Mouse (Mus musculus): ENCODE measurements at regions not wholly inside any gene's neighbourhood (a gene's known extent, or its start where the extent isn't known, plus 50 kb on each side); places are given as distances from the start of the nearest gene placed in this dataset.

- 4% methylated on average over 6 of the region's 6 CpGs for WGBS
- H3K9me3 ChIP-seq, result no peaks in the 10 kb centered on the region
- no peak overlapping the region; the same call in 1 of the 2 replicates for H3K4me2 ChIP-seq (replicated peaks)
- H3K27ac ChIP-seq, result no peak overlapping the region
- no peak overlapping the region for H3K4me3 ChIP-seq
- ATAC-seq (ENCODE audit: low FRiP score, low read depth), result peak; percentile 56; the same call in 1 of the 2 replicates
- H3K9ac ChIP-seq, result no peak overlapping the region
- H3K4me1 ChIP-seq, result peaks cover 11% of the 10 kb centered on the region
- H3K36me3 ChIP-seq, result no peaks in the 10 kb centered on the region
- 0 out of 2 replicates have a peak, but pooled peaks cover 5% of the 10 kb centered on the region for H3K27me3 ChIP-seq (replicated peaks)
Observed at GRCm38 (mm10) chr2:169272622-169273021, 314.9 kb downstream of the Gm11011 start.

- ATAC-seq (ENCODE audit: low FRiP score, low read depth), result no peak
- Histone ChIP-seq H3K27ac (0 out of 2 replicates have a peak overlapping the region, but pooled peaks have one; percentile 20), H3K36me3 (no peaks in the 10 kb centered on the region)
Observed at GRCm38 (mm10) chr2:169272018-169272417, 315.5 kb downstream of the Gm11011 start.

GRCm38 (mm10) chr2:169260636-169261035 is 305.2 kb upstream of the Zfp64 start:
- ATAC-seq (ENCODE audit: low FRiP score, low read depth), result no peak

More at GRCm38 (mm10) chr2:169272018-169272417, 315.5 kb downstream of the Gm11011 start:
- peaks cover 11% of the 10 kb centered on the region for H3K4me1 ChIP-seq
- no peak overlapping the region for H3K9ac ChIP-seq
- H3K9me3 ChIP-seq, result no peaks in the 10 kb centered on the region
- WGBS, result 38% methylated on average over 4 of the region's 4 CpGs
- no peak overlapping the region for H3K4me2 ChIP-seq (replicated peaks)
- H3K4me3 ChIP-seq, result no peak overlapping the region
- 0 out of 2 replicates have a peak, but pooled peaks cover 5% of the 10 kb centered on the region for H3K27me3 ChIP-seq (replicated peaks)

DNA sequence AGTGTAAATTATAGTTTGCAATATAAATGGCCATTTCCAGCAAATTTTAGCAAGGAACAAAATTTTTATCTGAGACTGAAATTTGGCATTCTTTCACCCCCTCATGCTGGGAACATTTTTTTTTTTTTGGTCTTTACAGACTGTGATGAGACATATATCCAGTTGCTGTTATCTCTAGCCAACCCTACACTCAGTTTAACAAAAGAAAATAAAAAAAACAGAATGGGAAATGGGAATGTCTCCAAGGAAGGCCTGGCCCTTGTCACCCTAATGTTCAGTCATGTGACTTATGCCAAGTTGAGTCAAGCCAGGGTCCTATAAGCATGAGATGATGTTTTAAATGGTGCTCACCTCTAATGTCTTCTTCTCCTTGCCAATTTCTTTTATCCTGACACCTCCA is 289.2 kb upstream of the Zfp64 start:
- Histone ChIP-seq H3K4me3 (no peak overlapping the region), H3K36me3 (no peaks in the 10 kb centered on the region), H3K27ac (no peak overlapping the region), H3K4me1 (no peaks in the 10 kb centered on the region), H3K4me2 (replicated peaks) (no peak overlapping the region), H3K9ac (no peak overlapping the region), H3K9me3 (no peaks in the 10 kb centered on the region), H3K27me3 (replicated peaks) (no peaks in the 10 kb centered on the region)
- ATAC-seq (ENCODE audit: low FRiP score, low read depth), result no peak

More at GRCm38 (mm10) chr2:169260636-169261035, 305.2 kb upstream of the Zfp64 start:
- no peaks in the 10 kb centered on the region for H3K27me3 ChIP-seq (replicated peaks)
- H3K9me3 ChIP-seq, result no peaks in the 10 kb centered on the region
- H3K4me1 ChIP-seq, result no peaks in the 10 kb centered on the region
- no peak overlapping the region for H3K9ac ChIP-seq
- no peak overlapping the region for H3K4me2 ChIP-seq (replicated peaks)
- no peak overlapping the region for H3K27ac ChIP-seq
- H3K4me3 ChIP-seq, result no peak overlapping the region
- no peaks in the 10 kb centered on the region for H3K36me3 ChIP-seq
- 90% methylated on average over 4 of the region's 4 CpGs for WGBS

DNA sequence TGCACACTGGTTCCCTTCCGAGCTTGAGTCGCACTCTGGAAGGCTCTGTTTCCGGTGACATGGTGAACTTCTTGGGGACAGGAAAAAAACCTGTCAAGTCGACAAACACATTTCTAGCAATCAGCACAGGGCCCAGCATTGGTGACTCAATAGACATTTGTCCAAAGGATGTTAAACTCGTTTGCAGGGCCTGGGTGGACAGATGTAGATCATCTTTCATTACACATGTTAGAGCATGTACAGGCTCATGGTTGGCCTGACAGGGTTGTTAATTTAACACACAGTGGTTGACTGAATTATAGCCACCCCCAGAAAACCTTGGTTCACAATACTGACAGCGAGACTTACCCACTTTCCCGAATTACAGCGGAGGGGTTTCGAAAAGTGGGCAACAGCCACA is 288.6 kb upstream of the Zfp64 start:
- H3K36me3 ChIP-seq, result no peaks in the 10 kb centered on the region
- no peak overlapping the region for H3K9ac ChIP-seq
- no peak for ATAC-seq (ENCODE audit: low FRiP score, low read depth)
- no peaks in the 10 kb centered on the region for H3K4me1 ChIP-seq
- H3K4me2 ChIP-seq (replicated peaks), result no peak overlapping the region
- H3K9me3 ChIP-seq, result no peaks in the 10 kb centered on the region
- no peaks in the 10 kb centered on the region for H3K27me3 ChIP-seq (replicated peaks)
- WGBS, result 91% methylated on average over 9 of the region's 9 CpGs
- H3K4me3 ChIP-seq, result no peak overlapping the region
- H3K27ac ChIP-seq, result no peak overlapping the region

DNA sequence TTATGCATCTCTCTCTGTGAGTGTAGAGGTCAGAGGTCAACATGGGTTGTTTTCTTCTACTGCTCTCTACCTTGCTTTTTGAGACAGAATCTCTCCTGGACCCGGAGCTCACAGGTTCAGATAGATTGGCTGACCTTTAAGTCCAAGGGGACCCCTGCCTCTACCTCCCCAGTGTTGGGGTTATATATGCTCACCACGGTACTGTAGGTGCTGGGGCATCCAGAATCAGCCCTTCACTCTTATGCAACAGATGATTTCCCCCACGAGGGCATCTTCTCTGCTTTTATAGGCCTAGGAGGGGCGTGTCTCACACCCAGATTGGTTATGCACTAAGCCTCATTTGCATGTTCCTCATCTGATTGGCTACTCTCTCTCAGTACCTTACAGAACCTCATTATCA is 282.5 kb upstream of the Zfp64 start:
- H3K36me3 ChIP-seq, result no peaks in the 10 kb centered on the region
- no peak overlapping the region for H3K27ac ChIP-seq
- H3K9me3 ChIP-seq, result no peaks in the 10 kb centered on the region
- no peaks in the 10 kb centered on the region for H3K4me1 ChIP-seq
- H3K9ac ChIP-seq, result no peak overlapping the region
- H3K27me3 ChIP-seq (replicated peaks), result no peaks in the 10 kb centered on the region
- 90% methylated on average over 4 of the region's 4 CpGs for WGBS
- H3K4me2 ChIP-seq (replicated peaks), result no peak overlapping the region
- H3K4me3 ChIP-seq, result no peak overlapping the region
- no peak for ATAC-seq (ENCODE audit: low FRiP score, low read depth)

DNA sequence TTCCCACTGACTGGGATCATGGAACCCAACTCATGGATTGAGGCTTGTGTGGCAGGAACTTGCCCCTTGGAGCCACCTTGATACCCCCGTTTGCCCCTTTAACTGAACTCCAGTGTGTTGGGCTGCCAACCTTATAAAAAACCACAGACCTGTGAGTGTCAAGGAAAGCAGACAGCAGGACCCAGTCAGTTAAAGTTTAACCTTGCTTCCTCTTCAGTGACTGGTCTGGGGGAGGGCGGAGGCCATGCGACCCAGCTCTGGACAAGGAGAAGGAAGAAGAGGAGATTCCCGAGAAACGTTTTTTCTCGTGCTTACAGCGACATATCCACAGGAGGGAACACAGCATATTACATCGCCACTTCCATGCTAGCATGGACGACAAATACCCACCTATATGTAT is 281.9 kb upstream of the Zfp64 start:
- H3K27ac ChIP-seq, result no peak overlapping the region
- no peaks in the 10 kb centered on the region for H3K27me3 ChIP-seq (replicated peaks)
- H3K4me3 ChIP-seq, result no peak overlapping the region
- no peak for ATAC-seq (ENCODE audit: low FRiP score, low read depth)
- no peaks in the 10 kb centered on the region for H3K9me3 ChIP-seq
- H3K36me3 ChIP-seq, result no peaks in the 10 kb centered on the region
- 94% methylated on average over 9 of the region's 9 CpGs for WGBS
- no peak overlapping the region for H3K4me2 ChIP-seq (replicated peaks)
- no peak overlapping the region for H3K9ac ChIP-seq
- H3K4me1 ChIP-seq, result no peaks in the 10 kb centered on the region

GRCm38 (mm10) chr2:169234368-169235070 is 279.1 kb upstream of the Zfp64 start:
- no peak for ATAC-seq (ENCODE audit: low FRiP score, low read depth)
- Histone ChIP-seq H3K36me3 (no peaks in the 10 kb centered on the region), H3K4me2 (replicated peaks) (no peak overlapping the region), H3K4me1 (no peaks in the 10 kb centered on the region), H3K9me3 (no peaks in the 10 kb centered on the region), H3K4me3 (no peak overlapping the region), H3K9ac (no peak overlapping the region), H3K27ac (no peak overlapping the region), H3K27me3 (replicated peaks) (no peaks in the 10 kb centered on the region)
- 91% methylated on average over 11 of the region's 11 CpGs for WGBS

- Histone ChIP-seq H3K4me1 (no peaks in the 10 kb centered on the region), H3K4me3 (no peak overlapping the region), H3K9me3 (no peaks in the 10 kb centered on the region), H3K27me3 (replicated peaks) (no peaks in the 10 kb centered on the region), H3K36me3 (no peaks in the 10 kb centered on the region), H3K27ac (no peak overlapping the region), H3K9ac (no peak overlapping the region), H3K4me2 (replicated peaks) (no peak overlapping the region)
- no peak for ATAC-seq (ENCODE audit: low FRiP score, low read depth)
- 84% methylated on average over 14 of the region's 14 CpGs for WGBS
Observed at GRCm38 (mm10) chr2:169233151-169234123, 278.1 kb upstream of the Zfp64 start.

- Histone ChIP-seq H3K4me2 (replicated peaks) (no peak overlapping the region), H3K4me3 (no peak overlapping the region), H3K4me1 (no peaks in the 10 kb centered on the region), H3K9ac (no peak overlapping the region), H3K36me3 (no peaks in the 10 kb centered on the region), H3K27me3 (replicated peaks) (no peaks in the 10 kb centered on the region), H3K27ac (no peak overlapping the region), H3K9me3 (no peaks in the 10 kb centered on the region)
- ATAC-seq (ENCODE audit: low FRiP score, low read depth), result no peak
- WGBS, result 88% methylated on average over 8 of the region's 8 CpGs
Observed at GRCm38 (mm10) chr2:169222264-169222663, 266.9 kb upstream of the Zfp64 start.

GRCm38 (mm10) chr2:169221141-169221540 is 265.8 kb upstream of the Zfp64 start:
- Histone ChIP-seq H3K4me3 (no peak overlapping the region), H3K4me2 (replicated peaks) (no peak overlapping the region), H3K9me3 (no peaks in the 10 kb centered on the region), H3K36me3 (no peaks in the 10 kb centered on the region), H3K4me1 (no peaks in the 10 kb centered on the region), H3K27me3 (replicated peaks) (no peaks in the 10 kb centered on the region), H3K27ac (no peak overlapping the region), H3K9ac (no peak overlapping the region)
- 73% methylated on average over 7 of the region's 7 CpGs for WGBS
- no peak for ATAC-seq (ENCODE audit: low FRiP score, low read depth)

DNA sequence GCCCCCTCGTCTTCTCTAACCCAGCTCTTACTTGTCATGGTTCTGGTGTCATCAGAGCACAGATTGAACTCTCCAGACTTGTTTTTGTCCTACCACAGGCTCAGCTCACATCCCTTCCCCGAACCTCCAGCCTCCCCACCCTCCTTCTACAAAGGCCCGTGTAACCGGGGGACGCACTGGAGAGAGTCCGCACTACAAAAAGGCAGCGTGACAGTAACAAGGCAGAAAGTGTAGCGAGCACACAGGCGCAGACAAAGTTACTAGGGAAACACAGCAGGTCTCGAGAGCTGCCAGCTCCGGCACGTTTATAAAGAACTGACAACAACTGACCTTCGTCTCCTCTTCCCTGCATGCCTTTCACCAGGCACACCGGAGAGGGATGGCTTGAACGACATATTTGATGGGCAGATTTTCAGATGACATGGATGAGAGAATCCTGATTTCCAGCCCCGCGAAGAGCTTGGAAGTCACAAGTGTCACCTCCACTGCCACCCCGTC is 260.2 kb upstream of the Zfp64 start:
- Histone ChIP-seq H3K4me2 (replicated peaks) (no peak overlapping the region), H3K27me3 (replicated peaks) (no peaks in the 10 kb centered on the region), H3K9ac (no peak overlapping the region), H3K27ac (no peak overlapping the region), H3K36me3 (no peaks in the 10 kb centered on the region), H3K4me1 (no peaks in the 10 kb centered on the region), H3K9me3 (no peaks in the 10 kb centered on the region), H3K4me3 (no peak overlapping the region)
- WGBS, result 59% methylated on average over 18 of the region's 18 CpGs
- no peak for ATAC-seq (ENCODE audit: low FRiP score, low read depth)

Measured in neural tube, embryonic 12.5 days (tissue).